Mouse (Mus musculus) small intestine, adult 10 weeks (tissue): ENCODE data around the gene Igsf23. TPM values are rescaled to one million over a fixed set of nuclear protein-coding genes. Genes with fewer than 3 reads are reported as not detected.

Experiments used
- polyA plus RNA-seq: library from polyadenylated mRNA; stranded (reverse); fragments of 350-450 nt; fragmentation: Illumina TruSeq; extraction: RNeasy Lipid Tissue Mini Kit (QIAGEN cat#74804); gene quantifications from one replicate; pipeline ENCODE4 v1.2.3, GENCODE M21; 2014; ENCODE audit warnings: low replicate concordance

The Igsf23 gene
- 25.9 TPM for polyA plus RNA-seq

GRCm38 (mm10) chr7:19950589-19950988, at the start of gene Igsf23:
TSS of gene Igsf23 (minus strand) at chr7:19950756.

GRCm38 (mm10) chr7:19991165-19991564, 40.6 kb upstream of the Igsf23 start, which contains the start of gene Nlrp9b:
TSS of gene Nlrp9b (plus strand) at chr7:19991465.

GRCm38 (mm10) chr7:19964985-19965579, 14.5 kb upstream of the Igsf23 start, which contains the start of gene Ceacam20:
TSS of gene Ceacam20 (plus strand) at chr7:19965412.

DNA sequence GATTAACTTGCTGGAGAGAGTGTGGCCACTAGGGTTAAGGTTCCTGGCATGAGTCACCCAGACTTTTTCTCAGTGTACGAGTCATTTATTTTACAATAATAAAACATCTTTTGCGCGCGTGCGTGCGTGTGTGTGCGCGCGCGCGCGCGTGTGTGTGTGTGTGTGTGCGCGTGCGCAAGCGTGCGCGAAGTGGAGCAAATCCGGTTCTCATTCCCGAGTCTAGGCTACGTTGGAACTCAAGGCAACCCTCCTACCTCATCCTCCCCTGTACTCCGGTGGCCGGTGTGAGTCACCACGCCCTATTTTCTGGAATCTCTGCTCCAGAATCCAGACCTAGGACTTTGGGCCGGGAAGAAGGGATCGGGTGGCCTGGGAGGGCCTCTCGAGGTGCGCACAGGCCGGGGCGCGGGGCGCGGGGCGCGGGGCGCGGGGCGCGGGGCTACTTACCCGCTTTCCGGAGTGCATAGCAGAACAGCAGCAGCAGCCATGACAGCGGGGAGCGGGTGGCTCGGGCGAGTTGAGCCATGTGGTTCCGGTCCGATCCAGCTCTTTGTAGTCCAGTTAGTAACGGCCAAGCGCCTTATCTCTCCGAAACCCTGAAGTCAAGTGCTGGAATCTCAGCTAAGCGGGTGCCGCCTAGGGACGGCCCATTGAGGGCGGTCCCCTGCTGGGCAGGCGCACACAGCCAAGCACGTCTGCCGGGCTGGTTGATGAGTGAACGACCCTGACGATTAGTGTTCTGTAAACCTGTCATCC, 29.9 kb downstream of the Igsf23 start, which contains the start of gene Pvr:
Gene Pvr (minus strand): TSS at position 655 of the 756 bp plus-strand sequence.

GRCm38 (mm10) chr7:19887849-19888248, 62.7 kb downstream of the Igsf23 start, which contains the start of gene Ceacam19:
TSS of gene Ceacam19 (minus strand) at chr7:19887965.

Other genes starting within 250 kb of the Igsf23 start
- 0.93 TPM for gene Tomm40, start 235.3 kb downstream of the Igsf23 start, polyA plus RNA-seq
- gene Nectin2, start 200.3 kb downstream of the Igsf23 start, polyA plus RNA-seq, result 5.7 TPM
- not detected for gene Bcam, start 179.7 kb downstream of the Igsf23 start, polyA plus RNA-seq
- 3.7 TPM for gene Cblc, start 153.9 kb downstream of the Igsf23 start, polyA plus RNA-seq
- gene Bcl3, start 128.0 kb downstream of the Igsf23 start, polyA plus RNA-seq, result 1.2 TPM
- not detected for gene Gm19345, start 98.8 kb downstream of the Igsf23 start, polyA plus RNA-seq
- gene Ceacam16, start 89.5 kb downstream of the Igsf23 start, polyA plus RNA-seq, result not detected
- gene Ceacam19, start 62.8 kb downstream of the Igsf23 start, polyA plus RNA-seq, result not detected
- gene Pvr, start 29.6 kb downstream of the Igsf23 start, polyA plus RNA-seq, result 22.6 TPM
- 63.7 TPM for gene Ceacam20, start 14.7 kb upstream of the Igsf23 start, polyA plus RNA-seq
- gene Nlrp9b, start 40.7 kb upstream of the Igsf23 start, polyA plus RNA-seq, result 150 TPM
- 0.67 TPM for gene Vmn1r91, start 148.9 kb upstream of the Igsf23 start, polyA plus RNA-seq
- not detected for gene Gm16442, start 171.8 kb upstream of the Igsf23 start, polyA plus RNA-seq
- gene Vmn1r93, start 188.3 kb upstream of the Igsf23 start, polyA plus RNA-seq, result not detected
- gene Vmn1r94, start 217.6 kb upstream of the Igsf23 start, polyA plus RNA-seq, result not detected
- gene Vmn1r95, start 243.0 kb upstream of the Igsf23 start, polyA plus RNA-seq, result not detected